Mouse (Mus musculus): ENCODE measurements at regions not wholly inside any gene's neighbourhood (a gene's known extent, or its start where the extent isn't known, plus 50 kb on each side); places are given as distances from the start of the nearest gene placed in this dataset.
"Not testable (repeated sequence)": the region's sequence is repeated elsewhere in the genome, so short reads cannot be mapped to it uniquely, and the experiment has no call there.

GRCm38 (mm10) chr1:102062268-102062667 lies 2289.7 kb downstream of the Cntnap5b start:
- no peak for ATAC-seq (ENCODE audit: low TSS enrichment)

GRCm38 (mm10) chr1:102105658-102106057 lies 2333.1 kb downstream of the Cntnap5b start:
- peak; percentile 96 for ATAC-seq (ENCODE audit: low TSS enrichment)

DNA sequence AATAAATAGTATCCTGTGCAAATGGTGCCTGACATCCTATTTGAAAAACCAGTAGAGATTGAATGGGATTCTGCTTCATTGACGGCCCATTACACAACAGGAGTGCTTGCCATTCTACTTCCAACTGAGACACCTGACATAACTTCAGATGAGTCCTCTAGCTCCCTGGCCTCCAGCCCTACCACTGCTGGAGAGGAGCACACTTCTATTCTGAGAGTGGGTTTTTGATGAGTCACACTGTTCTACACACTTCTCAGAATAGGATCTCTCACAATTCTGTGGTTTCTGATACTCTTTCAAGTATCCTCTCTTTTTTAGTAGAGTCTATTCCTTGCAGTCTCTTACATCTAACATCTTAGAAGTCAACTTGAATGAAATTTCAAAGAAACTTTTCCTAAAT lies 2366.5 kb downstream of the Cntnap5b start:
- peak; percentile 100 for ATAC-seq (ENCODE audit: low TSS enrichment)

GRCm38 (mm10) chr1:102146368-102146767 lies 2373.8 kb downstream of the Cntnap5b start:
- ATAC-seq (ENCODE audit: low TSS enrichment) = peak; percentile 97

DNA sequence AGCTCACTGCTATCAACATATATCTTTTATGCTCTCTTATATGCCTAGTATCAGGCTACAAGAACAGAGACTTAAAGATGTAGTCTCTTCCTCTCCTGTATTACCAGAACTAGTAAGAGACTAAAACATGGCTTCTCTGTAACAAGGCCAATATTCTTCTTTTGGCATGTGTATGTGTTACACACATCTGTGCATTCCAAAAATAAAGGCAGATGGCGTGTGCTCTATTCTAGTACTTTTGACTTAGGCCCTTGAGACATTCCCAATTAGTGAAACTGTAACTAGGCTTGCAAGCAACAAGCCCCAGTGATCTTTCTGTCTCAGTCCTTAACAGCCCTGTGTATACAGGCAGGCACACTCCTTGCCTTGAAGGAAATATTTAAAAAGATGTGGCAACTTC lies 2394.1 kb downstream of the Cntnap5b start:
- peak; percentile 59 for ATAC-seq (ENCODE audit: low TSS enrichment)

DNA sequence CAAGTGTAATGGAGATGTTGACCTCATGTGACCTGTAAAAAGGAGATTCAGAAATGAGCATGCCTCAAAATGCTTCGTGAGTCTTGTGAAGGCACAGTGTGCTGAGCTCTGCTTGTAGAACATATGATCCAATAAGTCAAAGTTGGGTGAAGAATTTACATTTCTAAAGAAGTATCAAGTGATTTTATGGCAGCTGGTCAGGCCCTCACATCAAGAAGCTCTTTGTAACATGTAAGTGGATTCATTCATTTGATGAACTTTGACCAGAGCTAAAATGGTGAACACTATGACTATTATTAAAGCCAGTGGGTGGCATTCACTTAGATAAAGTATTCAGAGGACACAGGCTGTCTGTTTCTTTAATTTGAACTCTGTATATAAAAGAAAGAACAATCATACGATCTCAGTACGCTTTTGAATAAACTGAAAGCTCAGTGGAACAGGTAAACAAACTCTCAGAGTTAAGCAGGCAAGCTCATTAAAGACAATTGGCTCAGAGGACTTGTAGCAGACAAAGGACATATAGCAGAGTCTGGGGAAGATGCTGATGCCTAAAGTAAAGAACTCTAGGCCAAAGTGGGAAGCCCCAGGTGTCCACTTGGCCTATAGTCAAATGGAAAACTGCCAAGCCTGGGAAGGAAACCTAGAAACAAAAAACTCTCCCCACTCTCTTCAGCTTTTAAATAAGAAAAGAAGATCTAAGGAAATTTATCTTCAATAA lies 2398.2 kb downstream of the Cntnap5b start:
- ATAC-seq (ENCODE audit: low TSS enrichment) = no peak

- ATAC-seq (ENCODE audit: low TSS enrichment) = peak; percentile 90
Observed at GRCm38 (mm10) chr1:102185925-102186324, 2413.4 kb downstream of the Cntnap5b start.

DNA sequence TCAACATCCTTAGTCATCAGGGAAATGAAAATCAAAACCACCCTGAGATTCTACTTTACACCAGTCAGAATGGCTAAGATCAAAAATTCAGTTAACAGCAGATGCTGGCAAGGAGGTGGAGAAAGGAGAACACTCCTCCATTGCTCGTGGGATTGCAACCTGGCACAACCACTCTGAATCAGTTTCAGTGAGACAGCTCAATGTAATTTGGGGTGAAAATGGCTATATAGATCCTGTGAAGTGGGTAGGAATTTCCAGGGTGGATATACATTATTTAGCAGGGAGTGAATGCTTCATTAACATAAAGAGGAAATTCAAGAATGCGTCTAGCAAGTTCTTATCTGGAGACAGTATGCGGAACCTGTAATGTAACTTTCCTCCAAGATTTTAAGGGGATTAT lies 2462.9 kb downstream of the Cntnap5b start:
- ATAC-seq (ENCODE audit: low TSS enrichment) = peak; percentile 94

GRCm38 (mm10) chr1:102263126-102263860 lies 2490.7 kb downstream of the Cntnap5b start:
- ATAC-seq (ENCODE audit: low TSS enrichment) = not testable (repeated sequence)

- not testable (repeated sequence) for ATAC-seq (ENCODE audit: low TSS enrichment)
Observed at GRCm38 (mm10) chr1:102264457-102264856, 2491.9 kb downstream of the Cntnap5b start.

- no peak for ATAC-seq (ENCODE audit: low TSS enrichment)
Observed at GRCm38 (mm10) chr1:102274456-102274855, 2493.9 kb upstream of the Cdh20 start.

DNA sequence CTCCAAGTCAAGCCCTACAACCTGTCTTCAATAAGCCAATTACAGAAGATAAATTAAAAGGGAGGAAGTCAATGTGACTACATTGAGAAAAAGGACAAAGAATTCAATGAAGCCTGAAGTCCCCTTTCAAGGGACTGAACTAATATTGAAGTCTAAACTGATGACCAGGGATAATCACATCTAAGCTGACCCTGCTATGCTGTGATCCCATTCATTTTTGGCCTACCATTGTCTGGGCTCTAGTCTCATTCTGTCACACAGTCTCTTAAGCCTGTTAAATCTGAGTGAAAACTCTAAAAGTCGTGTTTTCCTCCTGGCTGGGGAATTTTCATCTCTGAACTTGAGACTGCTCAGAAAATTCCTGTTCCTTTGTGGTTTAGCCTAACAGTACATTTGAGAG lies 2480.0 kb upstream of the Cdh20 start:
- no peak for ATAC-seq (ENCODE audit: low TSS enrichment)

- no peak for ATAC-seq (ENCODE audit: low TSS enrichment)
Observed at GRCm38 (mm10) chr1:102303526-102303925, 2464.8 kb upstream of the Cdh20 start.

DNA sequence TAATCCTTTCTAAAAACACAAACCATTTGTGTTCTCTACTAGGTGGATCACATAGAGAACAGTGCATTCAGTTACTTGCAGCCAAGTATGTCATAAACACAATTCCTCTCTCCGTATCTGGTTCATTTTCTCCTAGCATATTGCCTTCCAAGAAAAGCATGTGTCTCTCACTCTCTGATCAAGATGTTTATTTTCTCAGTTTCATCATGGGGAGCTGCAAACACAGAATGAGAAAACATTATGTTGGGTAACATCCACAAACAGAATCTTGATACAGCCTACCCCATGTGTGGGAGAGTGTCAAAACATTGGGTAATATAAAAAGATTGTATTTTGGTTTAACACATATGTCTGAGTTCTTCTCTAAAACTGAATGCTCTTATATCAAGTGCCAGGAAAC lies 2415.2 kb upstream of the Cdh20 start:
- peak; percentile 87 for ATAC-seq (ENCODE audit: low TSS enrichment)

GRCm38 (mm10) chr1:102357911-102358310 lies 2410.4 kb upstream of the Cdh20 start:
- not testable (repeated sequence) for ATAC-seq (ENCODE audit: low TSS enrichment)

GRCm38 (mm10) chr1:102378613-102379012 lies 2389.7 kb upstream of the Cdh20 start:
- ATAC-seq (ENCODE audit: low TSS enrichment) = peak; percentile 96
